In the genomic region with DNA sequence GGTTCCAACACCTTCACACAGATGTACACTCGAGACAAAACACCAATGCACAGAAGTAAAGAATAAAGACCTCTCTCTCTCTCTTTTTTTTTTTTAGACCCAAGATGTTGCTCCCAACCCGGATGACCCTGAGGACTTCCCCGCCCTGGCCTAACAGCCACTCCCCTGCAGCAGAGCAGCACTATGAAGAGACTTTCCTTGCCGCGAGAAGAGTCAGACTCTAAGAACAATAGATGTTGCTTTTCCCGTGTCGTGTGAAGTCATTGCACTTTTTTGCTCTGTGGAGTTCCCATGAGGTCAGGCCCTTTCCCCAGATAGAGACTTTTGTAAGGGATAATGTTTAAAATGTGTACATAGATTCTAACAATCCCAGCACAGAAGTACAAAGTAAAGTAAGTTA, we compare ENCODE assay signal across 13 mouse cellular contexts.
"Had no signal": no experiment of that assay in that cellular context is flagged by ENCODE, and none has a peak within 500 bp of the region (broad histone marks: within the 10 kb centered on the region; RNA-seq: fewer than 3 reads in every experiment).

No protein-coding gene starts in this region.

- DNase-seq: gastrocnemius, postnatal 14 days; gastrocnemius, postnatal 36 days; heart, adult 18-20 months; heart, postnatal 14 days; heart, postnatal 4 days; kidney, adult 18-20 months; kidney, adult 8-10 months; kidney, postnatal 10 days; kidney, postnatal 36 days; layer of hippocampus, adult 9-11 months; layer of hippocampus, postnatal 36 days; left cerebral cortex, postnatal 4 days; liver, embryonic 13.5 days had no signal
